Mouse (Mus musculus) heart, embryonic 11.5 days (tissue): ENCODE results near the gene Mark2. TPM values are rescaled to one million over a fixed set of nuclear protein-coding genes. Genes with fewer than 3 reads are reported as not detected.

ENCODE experiments used
- ATAC-seq: fragments of 200-750 bp; cut with Nextera tagmentation; replicated peaks from 2 replicates; pipeline ENCODE4 v1.8.0; 2017; ENCODE audit warnings: moderate library complexity; ENCODE audit not compliant: insufficient number of reproducible peaks, low FRiP score, low TSS enrichment
- H3K27ac ChIP-seq: fragments of 300-500 bp; sonication (generic); 2 replicates; pipeline ENCODE4 v1.5.1; 2014; ENCODE audit warnings: mild to moderate bottlenecking, low read depth, low read length
- H3K27me3 ChIP-seq: fragments of 300-500 bp; sonication (generic); 2 replicates; pipeline ENCODE4 v1.6.1; 2014; ENCODE audit warnings: mild to moderate bottlenecking, low read length, mixed read lengths; ENCODE audit not compliant: control insufficient read depth, insufficient read depth
- H3K36me3 ChIP-seq: fragments of 300-500 bp; sonication (generic); 2 replicates; pipeline ENCODE4 v1.6.1; 2014; ENCODE audit warnings: mild to moderate bottlenecking, low read length, moderate library complexity, mixed read lengths; ENCODE audit not compliant: control insufficient read depth, insufficient read depth
- H3K4me1 ChIP-seq: fragments of 300-500 bp; sonication (generic); 2 replicates; pipeline ENCODE4 v1.6.1; 2014; ENCODE audit warnings: low read length; ENCODE audit not compliant: control insufficient read depth, insufficient read depth
- H3K4me2 ChIP-seq: fragments of 300-500 bp; sonication (generic); 2 replicates; pipeline ENCODE4 v1.6.1; 2014; ENCODE audit warnings: mild to moderate bottlenecking, moderate library complexity
- H3K4me3 ChIP-seq: fragments of 300-500 bp; sonication (generic); 2 replicates; pipeline ENCODE4 v1.5.1; 2014; ENCODE audit warnings: low read depth, low read length
- H3K9ac ChIP-seq: fragments of 300-500 bp; sonication (generic); 2 replicates; pipeline ENCODE4 v1.6.1; 2014; ENCODE audit warnings: mild to moderate bottlenecking, low read depth, low read length, moderate library complexity
- H3K9me3 ChIP-seq: fragments of 300-500 bp; sonication (generic); replicated peaks from 2 replicates; pipeline ENCODE4 v1.6.1; 2016; ENCODE audit warnings: low read length; ENCODE audit not compliant: control insufficient read depth
- WGBS: fragments of 180-500 bp; shearing (Covaris S2); extraction: QIAGEN DNeasy Blood & Tissue Kit; methylation state at CpG from one replicate; pipeline ENCODE4 v1.1.7; 2014; ENCODE audit not compliant: insufficient replicate concordance; 5-methylcytosine and 5-hydroxymethylcytosine counted together
- polyA plus RNA-seq: library from polyadenylated mRNA; unstranded; fragments of >200 nt; fragmentation: Nextera tagmentation; extraction: Ambion mirVana; gene quantifications from 2 replicates; pipeline ENCODE4 v1.2.1, GENCODE M21; 2014

The Mark2 gene
- polyA plus RNA-seq, 1 experiment from 2014 or later: 34.5 TPM

- WGBS: 36% methylated on average over 6 of the region's 6 CpGs
- no peaks in the 10 kb centered on the region for H3K27me3 ChIP-seq
- no peak overlapping the region for H3K4me3 ChIP-seq
- H3K4me2 ChIP-seq: no peak overlapping the region
- H3K36me3 ChIP-seq: peaks cover 36% of the 10 kb centered on the region
- no peak; the same call in 1 of the 2 replicates for ATAC-seq
- H3K27ac ChIP-seq: no peak overlapping the region
- no peak overlapping the region for H3K9ac ChIP-seq
- no peaks in the 10 kb centered on the region for H3K9me3 ChIP-seq
- peaks cover 13% of the 10 kb centered on the region for H3K4me1 ChIP-seq
These were observed 62.5 kb downstream of the Mark2 start for GRCm38 (mm10) chr19:7279114-7279513.

DNA sequence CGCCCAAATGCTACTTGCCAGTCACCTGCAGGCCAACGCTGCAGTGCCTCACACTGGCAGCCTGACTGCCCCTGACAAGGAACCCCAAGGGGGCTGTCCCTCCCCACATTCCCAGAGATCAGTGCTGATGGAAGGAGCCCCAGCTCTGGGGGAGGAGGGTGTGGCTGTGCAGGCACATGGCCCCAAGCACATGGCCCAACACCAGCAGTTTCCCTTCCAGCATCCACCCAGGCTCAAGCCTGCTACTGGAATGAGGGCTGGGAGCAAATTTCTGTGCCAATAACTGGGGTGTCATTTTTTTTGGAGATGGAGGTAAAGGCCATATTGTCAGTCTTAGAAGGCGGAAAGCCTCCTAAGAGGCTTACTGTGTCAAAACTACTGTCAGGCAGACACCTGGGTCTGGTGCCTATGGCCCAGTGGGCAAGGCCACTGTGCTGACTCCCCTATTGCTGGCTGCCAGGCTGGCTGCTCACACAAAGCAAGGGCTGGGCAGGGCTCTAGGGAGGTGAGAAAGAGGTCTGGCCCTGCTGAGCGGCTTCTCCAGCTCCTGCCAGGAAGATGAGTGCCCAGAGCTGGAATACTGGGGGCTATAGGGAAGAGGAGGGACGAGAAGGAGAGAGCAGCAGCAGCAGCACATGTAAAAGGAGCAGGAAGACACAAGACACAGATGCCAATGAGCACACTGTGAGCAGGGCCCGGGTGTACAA, 63.3 kb downstream of the Mark2 start:
- no peak overlapping the region for H3K4me3 ChIP-seq
- H3K27ac ChIP-seq: no peak overlapping the region
- ATAC-seq: no peak
- 81% methylated on average over 6 of the region's 6 CpGs for WGBS
- H3K4me1 ChIP-seq: peaks cover 14% of the 10 kb centered on the region
- H3K9me3 ChIP-seq: no peaks in the 10 kb centered on the region
- H3K27me3 ChIP-seq: no peaks in the 10 kb centered on the region
- peaks cover 43% of the 10 kb centered on the region for H3K36me3 ChIP-seq
- H3K4me2 ChIP-seq: no peak overlapping the region
- H3K9ac ChIP-seq: no peak overlapping the region

- Histone ChIP-seq H3K9me3 (no peaks in the 10 kb centered on the region), H3K27ac (no peak overlapping the region), H3K4me3 (no peak overlapping the region), H3K27me3 (no peaks in the 10 kb centered on the region), H3K4me2 (no peak overlapping the region), H3K4me1 (peaks cover 14% of the 10 kb centered on the region), H3K36me3 (peaks cover 40% of the 10 kb centered on the region), H3K9ac (no peak overlapping the region)
- no peak for ATAC-seq
- 71% methylated on average over 7 of the region's 7 CpGs for WGBS
These were observed 64.9 kb downstream of the Mark2 start for GRCm38 (mm10) chr19:7276796-7277195.

DNA sequence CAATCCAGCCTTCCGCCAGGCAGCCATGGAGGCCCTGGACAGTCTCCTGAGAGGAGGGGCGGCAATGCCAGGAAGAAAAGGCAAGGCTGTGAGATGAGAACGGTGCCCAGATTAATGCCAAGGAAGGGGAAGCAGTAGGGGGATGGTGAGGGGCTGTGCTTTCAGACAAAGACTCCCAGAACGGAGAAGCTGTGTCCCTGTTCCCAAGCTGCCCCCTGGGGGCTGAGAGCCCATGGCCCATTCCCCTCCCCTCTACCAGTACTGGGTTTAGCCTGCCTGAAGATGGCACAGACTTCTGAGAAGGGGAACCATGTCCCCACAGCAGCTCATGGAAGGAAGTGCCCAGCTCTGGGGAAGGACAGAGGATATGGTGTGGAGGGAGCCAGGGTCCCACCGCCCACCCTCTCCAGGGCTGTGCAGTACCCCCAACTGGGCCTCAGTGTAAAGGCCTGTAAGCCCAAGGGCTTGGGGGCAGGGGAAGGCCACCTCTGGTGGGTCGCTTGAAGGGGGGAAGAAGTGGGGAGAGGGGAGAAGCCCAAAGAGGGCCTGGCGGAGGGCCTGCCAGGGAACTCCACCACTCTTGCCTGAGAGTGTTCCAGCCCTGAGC, 65.5 kb downstream of the Mark2 start:
- H3K9ac ChIP-seq: 0 out of 2 replicates have a peak overlapping the region, but pooled peaks have one; percentile 30
- peaks cover 43% of the 10 kb centered on the region for H3K36me3 ChIP-seq
- H3K4me2 ChIP-seq: no peak overlapping the region
- no peaks in the 10 kb centered on the region for H3K27me3 ChIP-seq
- H3K4me3 ChIP-seq: no peak overlapping the region
- 61% methylated on average over 7 of the region's 7 CpGs for WGBS
- no peak for ATAC-seq
- peaks cover 14% of the 10 kb centered on the region for H3K4me1 ChIP-seq
- no peak overlapping the region for H3K27ac ChIP-seq
- no peaks in the 10 kb centered on the region for H3K9me3 ChIP-seq

DNA sequence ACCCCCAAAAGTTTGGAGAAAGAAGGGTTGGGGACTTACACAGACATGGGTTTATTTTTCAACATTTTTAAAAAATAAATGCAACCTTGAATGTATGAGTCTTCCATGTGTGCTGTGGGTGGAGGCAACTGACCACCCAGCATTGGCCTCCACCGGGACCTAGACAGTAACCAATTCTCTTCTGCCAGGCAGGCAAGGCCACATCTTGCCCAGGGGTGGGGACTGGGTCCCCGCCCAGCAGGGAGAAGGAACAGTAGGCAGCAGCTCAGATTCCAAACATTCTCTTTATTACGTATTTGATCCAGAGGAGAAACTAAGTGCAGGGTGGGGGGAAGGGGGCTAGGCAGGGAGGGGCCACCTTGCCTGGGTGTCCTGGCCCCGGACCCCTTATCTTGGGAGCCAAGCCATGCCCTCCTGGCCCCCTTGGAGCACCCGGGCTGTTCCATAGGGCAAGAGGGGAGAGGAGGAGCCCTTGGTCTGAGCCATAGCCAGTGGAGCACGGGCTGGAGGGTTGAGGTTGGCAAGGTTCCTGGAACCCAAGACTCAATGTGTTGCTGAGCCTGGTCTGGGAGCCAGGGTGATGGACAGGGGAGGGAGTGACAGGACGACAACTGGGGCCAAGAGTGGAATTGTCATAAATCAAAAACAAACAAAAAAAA, 66.4 kb downstream of the Mark2 start:
- WGBS: 44% methylated on average over 7 of the region's 7 CpGs
- no peaks in the 10 kb centered on the region for H3K27me3 ChIP-seq
- no peak overlapping the region for H3K4me3 ChIP-seq
- no peak for ATAC-seq
- H3K4me1 ChIP-seq: peaks cover 14% of the 10 kb centered on the region
- 0 out of 2 replicates have a peak overlapping the region, but pooled peaks have one; percentile 3 for H3K27ac ChIP-seq
- H3K36me3 ChIP-seq: peaks cover 45% of the 10 kb centered on the region
- no peak overlapping the region for H3K4me2 ChIP-seq
- H3K9me3 ChIP-seq: no peaks in the 10 kb centered on the region
- H3K9ac ChIP-seq: no peak overlapping the region

- H3K4me2 ChIP-seq: no peak overlapping the region
- 0 out of 2 replicates have a peak overlapping the region, but pooled peaks have one; percentile 15 for H3K27ac ChIP-seq
- ATAC-seq: no peak
- no peaks in the 10 kb centered on the region for H3K9me3 ChIP-seq
- H3K4me1 ChIP-seq: peaks cover 19% of the 10 kb centered on the region
- no peaks in the 10 kb centered on the region for H3K27me3 ChIP-seq
- peak overlapping the region; percentile 34; the same call in 1 of the 2 replicates for H3K9ac ChIP-seq
- H3K4me3 ChIP-seq: no peak overlapping the region
- WGBS: 85% methylated on average over 13 of the region's 13 CpGs
- H3K36me3 ChIP-seq: peaks cover 45% of the 10 kb centered on the region
These were observed 67.2 kb downstream of the Mark2 start for GRCm38 (mm10) chr19:7274326-7274990.

GRCm38 (mm10) chr19:7273486-7273885, 68.2 kb downstream of the Mark2 start:
- Histone ChIP-seq H3K36me3 (peaks cover 45% of the 10 kb centered on the region), H3K4me1 (peaks cover 24% of the 10 kb centered on the region), H3K9ac (no peak overlapping the region), H3K27ac (no peak overlapping the region), H3K9me3 (no peaks in the 10 kb centered on the region), H3K27me3 (no peaks in the 10 kb centered on the region), H3K4me3 (no peak overlapping the region), H3K4me2 (no peak overlapping the region)
- ATAC-seq: no peak
- WGBS: 94% methylated on average over 4 of the region's 4 CpGs

DNA sequence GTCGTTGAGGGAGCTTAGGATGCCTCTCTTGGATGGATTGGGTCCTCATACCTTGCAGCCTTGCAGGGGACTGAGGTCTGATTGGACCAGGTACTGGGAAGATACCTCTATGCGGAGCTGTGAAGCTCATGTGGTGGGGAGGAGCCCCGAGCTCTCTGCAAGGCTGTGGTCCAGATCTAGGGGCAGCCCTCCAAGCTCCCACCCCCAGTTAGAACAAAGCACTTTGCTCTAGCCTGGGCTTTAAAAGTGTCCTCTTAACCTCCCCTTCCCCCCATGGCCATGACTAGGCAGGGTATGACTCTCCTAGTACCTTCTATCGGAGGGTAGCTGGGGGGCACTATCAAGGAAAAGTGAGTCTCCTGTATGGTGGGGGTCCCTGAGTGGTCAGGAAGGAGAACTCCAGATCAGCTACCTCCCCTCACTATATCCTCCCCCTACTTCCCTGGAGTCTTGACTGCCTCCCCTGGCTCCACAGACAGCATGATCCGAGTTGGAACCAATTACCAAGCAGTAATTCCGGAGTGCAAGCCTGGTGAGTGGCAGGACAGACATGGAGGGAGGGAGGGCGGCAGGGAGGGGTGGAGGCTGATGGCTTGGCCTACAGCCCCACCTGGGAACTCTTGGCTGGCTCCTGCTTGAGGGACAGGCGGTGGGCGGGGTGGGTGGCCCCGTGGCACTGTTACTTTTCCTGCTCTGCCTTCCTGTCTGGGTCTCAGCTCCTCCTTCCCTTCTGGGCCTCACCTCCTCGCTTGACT, 72.2 kb downstream of the Mark2 start:
- H3K4me1 ChIP-seq: peaks cover 48% of the 10 kb centered on the region
- H3K36me3 ChIP-seq: peaks cover 29% of the 10 kb centered on the region
- peak overlapping the region; percentile 82 for H3K4me3 ChIP-seq
- H3K27ac ChIP-seq: no peak overlapping the region
- H3K4me2 ChIP-seq: peak overlapping the region; percentile 91
- H3K27me3 ChIP-seq: no peaks in the 10 kb centered on the region
- H3K9me3 ChIP-seq: no peaks in the 10 kb centered on the region
- 11% methylated on average over 10 of the region's 11 CpGs for WGBS
- peak overlapping the region; percentile 93 for H3K9ac ChIP-seq
- no peak for ATAC-seq
